Mouse (Mus musculus) E14TG2a.4 (cell line): ENCODE data around the gene Klf7.

ENCODE experiments used
- CTCF ChIP-seq: conservative IDR thresholded peaks from 2 replicates; pipeline ENCODE4 v1.5.1; 2014; ENCODE audit warnings: low read length
- NANOG ChIP-seq: IDR thresholded peaks from 2 replicates; pipeline ENCODE4 v1.6.1; 2014; ENCODE audit warnings: borderline replicate concordance, low read length, mixed read lengths
- POU5F1 ChIP-seq: IDR thresholded peaks from 2 replicates; pipeline ENCODE4 v1.6.1; 2014; ENCODE audit warnings: low read length, borderline replicate concordance

GRCm38 (mm10) chr1:64114579-64114978, 7.5 kb downstream of the Klf7 start:
- TF ChIP-seq CTCF: no peak
- no peak for TF ChIP-seq NANOG
- no peak for TF ChIP-seq POU5F1
